Mouse (Mus musculus) kidney, postnatal 36 days (tissue): Measurements from ENCODE around the gene Trim41.
A peak's percentile ranks its signal among the peaks of the same experiment; 100 is the strongest.
"Not testable (repeated sequence)": the region's sequence is repeated elsewhere in the genome, so short reads cannot be mapped to it uniquely, and the experiment has no call there.

Experiments used
- DNase-seq, 2 experiments: peaks; one replicate each; pipeline ENCODE4 v3.0.0; 2021 to 2022; ENCODE audit warnings: mixed read lengths in 2 of 2

Trim41 gene

DNA sequence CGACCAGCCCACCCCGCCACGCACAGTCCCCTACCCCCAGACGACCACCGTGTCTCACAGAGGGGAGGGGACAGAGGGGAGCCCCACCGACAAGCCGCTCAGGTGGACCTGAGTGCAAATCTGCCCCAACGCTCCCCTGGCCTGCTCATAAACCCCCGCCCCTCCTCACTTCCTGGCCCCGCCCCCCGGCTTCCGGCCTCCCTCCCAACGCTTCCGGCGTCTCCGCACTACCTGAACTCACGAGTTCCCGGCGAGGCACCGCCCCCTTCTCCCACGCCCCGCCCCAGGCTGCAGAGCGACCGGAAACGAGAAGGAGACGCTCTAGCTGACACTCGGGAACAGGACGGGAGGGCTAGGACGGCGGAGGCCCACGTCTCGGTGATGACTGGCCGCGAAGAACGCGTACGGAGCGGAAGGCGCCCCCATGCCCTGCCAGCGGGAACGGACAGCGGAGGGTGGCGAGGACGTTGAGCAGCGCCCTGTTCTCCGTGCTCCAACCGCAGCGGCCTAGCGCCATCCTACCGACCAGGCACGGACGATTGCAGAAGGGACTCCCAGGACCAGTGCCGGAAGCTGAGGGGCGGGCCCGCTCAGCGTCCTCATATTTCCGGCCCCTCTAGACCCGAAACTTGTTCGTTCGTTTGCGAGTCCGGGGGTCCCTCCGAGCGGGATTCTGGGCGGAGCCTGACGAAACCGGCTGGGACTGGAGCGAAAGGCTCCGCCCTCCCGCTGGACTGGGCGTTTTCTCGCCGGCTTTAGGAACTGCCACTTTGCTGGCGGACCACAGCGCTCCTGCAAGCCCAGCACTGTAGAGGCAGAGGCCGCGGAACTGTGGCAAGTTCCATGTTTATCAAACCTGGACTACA is at the start of gene Trim41:
TSS of gene Trim41 (minus strand) at position 554 of the 866 bp plus-strand sequence.
- DNase-seq, result peak; percentile 99 to 100

DNA sequence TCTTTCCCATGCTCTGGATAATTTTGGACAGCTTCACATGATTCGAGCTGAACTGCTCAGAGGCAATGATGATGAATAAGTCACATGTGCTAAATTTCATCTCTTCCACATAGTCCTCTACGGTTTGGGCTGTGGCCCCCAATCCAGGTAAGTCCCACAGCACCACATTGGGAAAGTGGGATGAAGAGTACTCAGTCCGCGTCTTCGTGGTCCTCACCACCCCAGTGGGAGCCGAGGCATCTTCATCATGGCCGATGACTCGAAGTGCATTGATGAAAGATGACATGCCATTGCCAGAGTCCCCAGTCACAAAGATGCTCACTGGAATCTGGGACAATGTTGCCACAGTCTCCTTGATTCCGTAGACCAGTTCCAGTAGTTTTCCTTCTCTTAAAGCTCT is 49.3 kb upstream of the Trim41 start:
- DNase-seq, result no peak

DNA sequence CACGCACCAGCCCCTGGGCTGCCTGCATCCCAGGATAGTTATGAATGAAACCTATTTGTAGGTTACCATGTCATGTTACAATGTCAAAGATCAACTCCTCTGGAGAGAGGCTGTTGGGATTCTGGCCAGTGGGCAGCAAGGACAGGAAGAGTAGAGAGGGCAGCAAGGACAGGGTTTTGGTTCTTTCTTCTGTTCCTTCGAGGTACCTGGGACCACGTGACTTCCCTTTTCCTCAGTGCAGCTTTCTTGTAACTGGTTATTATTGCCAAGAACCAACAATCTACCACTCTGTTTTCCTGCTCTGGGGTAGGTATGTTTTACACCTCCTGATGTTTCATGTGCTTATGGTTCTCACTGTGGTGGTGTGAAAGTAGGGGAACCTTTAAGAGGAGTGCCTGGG is 46.7 kb upstream of the Trim41 start:
- DNase-seq, result no peak

DNA sequence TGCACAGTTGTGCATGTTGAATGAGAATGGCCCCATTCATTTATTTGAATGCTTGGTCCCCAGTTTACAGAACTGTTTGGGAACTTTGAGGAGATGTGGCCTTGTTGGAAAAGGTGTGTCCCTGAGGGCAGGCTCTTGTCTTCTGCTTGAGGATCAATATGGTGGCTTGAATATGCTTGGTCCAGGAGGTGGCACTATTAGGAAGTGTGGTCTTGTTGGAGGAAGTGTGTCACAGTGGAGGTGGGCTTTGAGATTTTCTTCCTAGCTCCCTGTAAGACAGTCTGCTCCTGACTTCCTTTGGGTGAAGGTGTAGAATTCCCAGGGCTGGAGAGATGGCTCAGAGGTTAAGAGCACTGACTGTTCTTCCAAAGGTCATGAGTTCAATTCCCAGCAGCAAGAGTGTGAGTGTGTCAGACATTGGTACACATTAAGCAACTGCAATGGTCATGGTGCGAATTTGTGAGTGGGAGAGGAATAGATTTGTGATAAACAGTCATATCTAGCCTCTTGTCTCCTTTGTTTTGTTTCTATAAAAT is 45.7 kb upstream of the Trim41 start:
- no peak for DNase-seq

DNA sequence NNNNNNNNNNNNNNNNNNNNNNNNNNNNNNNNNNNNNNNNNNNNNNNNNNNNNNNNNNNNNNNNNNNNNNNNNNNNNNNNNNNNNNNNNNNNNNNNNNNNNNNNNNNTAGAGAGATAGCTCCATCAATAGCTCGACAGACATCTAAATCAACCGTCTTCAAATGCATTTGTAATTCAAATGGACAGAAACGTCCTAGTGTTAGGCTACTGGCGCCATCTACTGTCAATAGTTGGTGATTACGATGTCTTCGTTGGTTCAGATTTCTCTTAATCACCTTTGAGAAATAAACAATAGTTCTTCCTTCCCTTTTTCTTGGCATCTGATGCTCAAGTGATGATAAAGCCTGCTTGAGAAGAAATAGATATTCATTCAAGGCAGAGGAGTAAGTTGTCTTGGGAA is 41.9 kb upstream of the Trim41 start:
- DNase-seq, result peak; percentile 73 to 80

DNA sequence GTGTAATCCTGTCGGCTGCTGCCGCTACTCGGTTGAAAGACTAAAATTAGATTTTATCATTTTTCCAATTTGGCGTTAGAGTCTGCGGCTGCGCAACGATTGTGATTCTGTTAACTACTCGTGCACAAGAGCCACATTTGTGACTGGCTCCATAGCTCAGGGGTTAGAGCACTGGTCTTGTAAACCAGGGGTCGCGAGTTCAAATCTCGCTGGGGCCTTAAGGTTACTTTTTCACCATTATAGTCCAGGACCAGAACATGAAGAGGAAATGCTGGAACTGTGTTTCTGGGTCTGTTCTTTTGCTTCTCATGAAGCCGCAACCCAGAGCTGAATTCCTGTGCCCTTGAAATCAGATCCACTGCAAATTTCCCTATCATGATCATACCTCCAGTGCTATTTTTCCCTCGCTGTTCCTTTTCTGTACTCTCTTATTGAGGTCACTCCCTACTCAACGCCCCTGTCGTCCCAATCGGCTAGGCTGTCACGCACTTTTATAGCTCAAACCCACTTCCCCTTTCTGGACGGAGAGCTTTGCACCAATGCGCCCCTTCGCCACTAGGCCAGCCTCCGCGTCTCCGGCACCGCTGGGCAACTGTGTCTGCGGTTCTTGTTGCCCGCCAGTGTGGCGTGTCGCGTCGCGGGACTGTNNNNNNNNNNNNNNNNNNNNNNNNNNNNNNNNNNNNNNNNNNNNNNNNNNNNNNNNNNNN is 36.5 kb upstream of the Trim41 start:
- peak; percentile 89 for DNase-seq

DNA sequence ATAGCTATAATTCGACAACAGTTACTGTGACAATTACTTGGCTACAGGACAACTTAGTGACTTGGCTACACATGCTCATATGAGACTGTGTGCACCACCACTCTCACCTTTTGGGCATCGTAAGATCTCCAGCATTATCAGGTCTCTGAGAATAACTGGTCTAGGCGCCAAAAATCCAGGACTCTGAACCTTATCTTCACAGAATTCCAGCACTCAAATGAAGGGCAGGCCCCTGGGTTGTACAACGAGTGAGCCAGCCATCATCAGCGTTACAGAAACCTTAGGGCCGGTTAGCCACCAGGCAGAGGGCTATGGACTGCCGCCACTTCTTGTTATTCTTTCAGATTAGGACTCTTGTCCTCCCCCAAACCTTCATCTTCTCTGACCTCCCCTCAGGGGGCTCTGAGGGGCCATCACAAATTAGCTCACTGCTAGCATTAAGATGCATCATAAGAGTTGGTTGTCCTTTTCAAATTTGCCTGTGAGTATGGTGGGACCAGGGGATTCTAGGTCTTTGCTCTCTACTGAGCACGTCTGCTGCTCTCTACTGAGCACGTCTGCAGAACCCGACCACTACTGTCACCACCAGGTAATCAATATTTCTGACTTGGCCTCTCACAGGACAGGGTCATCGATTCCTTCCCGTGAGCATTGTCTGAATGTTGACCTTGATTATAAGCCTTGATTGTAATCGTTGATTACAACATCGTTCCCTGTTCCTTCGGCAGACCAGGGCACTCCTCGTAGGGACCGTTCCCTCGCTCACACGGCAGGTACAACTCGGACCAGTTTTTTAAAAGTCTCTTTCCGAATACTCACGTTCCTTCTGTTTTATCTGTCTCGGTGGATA is 35.7 kb upstream of the Trim41 start:
- no peak for DNase-seq

DNA sequence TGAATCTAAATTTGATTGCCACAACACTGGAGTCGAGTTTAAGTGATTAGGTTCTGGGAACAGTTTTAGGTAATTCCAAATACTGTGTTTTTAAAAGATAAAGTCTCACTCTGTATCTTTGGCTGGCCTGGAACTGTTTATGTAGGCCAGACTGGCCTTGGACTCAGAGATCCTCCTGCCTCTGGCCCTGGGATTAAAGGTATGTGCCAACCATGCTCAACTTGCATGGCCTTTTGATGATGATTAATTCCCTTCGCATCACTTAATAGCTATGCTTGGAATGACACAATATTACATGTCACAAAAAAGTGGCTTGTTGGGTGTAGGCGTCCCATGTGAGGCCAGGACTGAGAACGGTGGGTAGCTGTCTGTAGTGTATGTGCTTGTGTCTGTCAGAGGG is 35.0 kb upstream of the Trim41 start:
- no peak for DNase-seq

DNA sequence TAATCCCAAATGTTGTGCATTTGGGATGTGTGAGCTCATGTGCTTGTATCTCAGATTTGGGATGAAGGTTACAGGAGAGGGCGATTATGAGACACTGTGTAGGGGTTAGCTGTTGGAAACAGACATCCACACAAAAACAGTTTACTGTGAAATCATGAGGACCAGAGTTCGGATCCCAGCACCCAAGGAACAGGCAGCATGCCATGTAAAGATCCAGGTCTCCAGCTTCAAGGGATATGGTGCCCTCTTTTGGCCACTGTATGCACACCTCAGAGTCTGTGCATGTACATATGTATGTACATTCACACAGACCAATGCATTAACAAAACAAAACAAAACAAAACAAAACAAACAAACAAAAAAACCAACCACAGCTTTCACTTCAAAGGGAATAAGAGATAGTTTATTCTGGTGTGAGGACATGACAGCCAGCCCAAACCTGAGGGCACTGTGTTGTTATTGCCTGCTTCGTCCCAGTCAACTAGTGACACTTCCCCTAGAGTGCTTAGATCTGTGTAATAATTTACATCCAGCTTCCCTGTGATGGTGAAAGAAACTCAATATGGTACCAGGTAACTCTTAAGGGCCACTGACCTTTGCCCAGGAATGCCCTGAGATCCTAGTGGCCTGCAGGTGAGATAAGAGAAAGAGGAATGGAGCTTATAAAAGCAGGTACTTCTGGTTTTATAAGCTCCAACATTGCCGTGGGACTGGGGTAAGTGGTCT is 34.3 kb upstream of the Trim41 start:
- peak in 1 of 2 experiments; percentile 44 for DNase-seq

DNA sequence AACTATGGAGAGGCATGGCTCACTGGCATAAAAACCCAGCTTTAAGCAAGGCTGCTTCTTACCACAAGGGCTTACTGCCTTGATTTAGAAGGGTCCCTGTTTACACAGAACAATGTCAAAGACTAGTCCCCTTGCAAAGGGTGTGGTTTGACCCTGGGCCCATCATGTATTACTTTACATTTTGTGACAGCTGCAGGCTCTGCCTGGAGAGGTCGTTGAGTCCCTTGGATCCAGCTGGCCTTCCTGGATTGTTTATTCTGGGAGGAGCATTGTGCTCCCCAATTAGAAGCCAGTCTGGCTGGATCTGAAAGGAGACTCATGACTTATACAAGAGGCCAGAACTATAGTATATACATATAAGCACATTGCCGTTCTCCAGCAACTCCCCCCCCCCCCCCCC is 33.1 kb upstream of the Trim41 start:
- no peak for DNase-seq

DNA sequence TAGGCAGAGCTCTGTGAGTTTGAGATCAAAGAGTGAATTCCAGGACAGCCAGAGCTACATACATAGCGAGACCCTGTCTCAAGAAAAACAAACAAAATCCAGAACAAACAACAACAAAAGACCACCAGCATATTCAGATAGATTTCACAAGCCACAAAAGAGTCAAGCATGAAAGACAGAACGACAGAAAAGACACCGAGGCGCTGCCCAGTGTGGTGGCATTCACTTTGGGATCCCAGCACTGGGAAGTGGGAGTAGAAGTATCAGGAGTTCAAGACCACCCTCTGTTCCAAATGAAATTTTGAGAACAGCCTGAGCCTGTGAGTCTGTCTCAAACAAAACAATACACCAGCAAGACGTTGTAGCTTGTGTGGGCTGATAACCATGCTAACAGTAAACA is 29.7 kb upstream of the Trim41 start:
- no peak for DNase-seq

DNA sequence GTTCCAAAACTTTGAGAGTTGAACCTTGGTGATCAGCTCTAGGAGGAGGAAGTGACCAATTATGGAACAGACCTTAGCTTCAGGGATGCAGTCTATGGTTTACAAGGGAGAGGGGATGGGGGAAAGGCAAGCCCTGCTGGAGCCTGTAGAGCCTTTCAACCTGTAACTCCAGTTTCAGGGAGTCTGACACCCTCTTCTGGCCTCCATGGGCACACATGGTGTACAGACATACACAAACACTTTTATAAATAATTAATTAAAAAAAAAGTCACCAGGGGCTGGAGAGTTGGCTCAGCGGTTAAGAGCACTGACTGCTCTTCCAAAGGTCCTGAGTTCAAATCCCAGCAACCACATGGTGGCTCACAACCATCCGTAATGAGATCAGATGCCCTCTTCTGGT is 29.2 kb upstream of the Trim41 start:
- DNase-seq, result not testable (repeated sequence)

DNA sequence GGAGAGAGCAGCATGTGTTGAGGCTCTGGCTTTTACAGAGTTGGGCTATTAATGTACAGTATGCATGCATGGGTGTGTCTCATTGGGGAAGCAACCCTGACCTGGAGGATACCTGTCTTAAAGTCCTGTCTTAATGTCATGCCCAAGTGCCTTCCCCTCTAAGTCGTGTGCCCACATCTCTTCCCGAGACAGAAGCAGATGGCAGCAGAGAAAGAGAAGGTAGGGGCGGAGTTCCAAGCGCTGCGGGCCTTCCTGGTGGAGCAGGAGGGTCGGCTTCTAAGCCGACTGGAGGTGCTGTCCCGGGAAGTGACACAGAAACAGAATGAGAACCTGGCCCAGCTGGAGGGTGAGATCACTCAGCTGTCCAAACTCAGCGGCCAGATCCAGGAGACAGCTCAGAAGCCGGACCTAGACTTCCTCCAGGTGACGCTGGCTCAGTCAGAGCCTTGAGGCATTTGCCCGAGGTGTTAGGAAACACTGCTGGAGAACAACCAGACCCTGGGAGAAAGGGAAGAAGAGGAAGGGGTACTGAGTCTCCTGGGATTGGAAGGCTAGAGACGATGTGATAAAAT is 28.2 kb upstream of the Trim41 start:
- no peak for DNase-seq

DNA sequence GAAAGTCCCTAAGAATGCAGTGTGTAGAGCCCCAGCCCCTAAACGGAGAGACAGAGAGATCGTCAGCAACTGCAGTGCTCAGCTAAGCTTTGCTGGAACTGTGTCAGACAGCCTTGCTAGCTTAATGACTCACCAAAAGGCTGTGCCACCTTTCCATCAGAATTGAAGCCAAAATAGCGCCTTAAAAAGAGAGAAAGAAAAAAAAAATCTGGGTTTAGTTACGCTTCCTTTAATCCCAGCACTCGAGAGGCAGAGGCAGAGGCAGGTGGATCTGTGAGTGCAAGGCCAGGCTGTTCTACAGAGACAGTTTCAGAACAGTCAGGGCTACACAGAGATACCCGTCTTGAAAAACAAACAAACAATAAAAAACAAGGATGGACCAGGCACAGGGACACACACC is 27.2 kb upstream of the Trim41 start:
- DNase-seq, result peak; percentile 64 to 76

DNA sequence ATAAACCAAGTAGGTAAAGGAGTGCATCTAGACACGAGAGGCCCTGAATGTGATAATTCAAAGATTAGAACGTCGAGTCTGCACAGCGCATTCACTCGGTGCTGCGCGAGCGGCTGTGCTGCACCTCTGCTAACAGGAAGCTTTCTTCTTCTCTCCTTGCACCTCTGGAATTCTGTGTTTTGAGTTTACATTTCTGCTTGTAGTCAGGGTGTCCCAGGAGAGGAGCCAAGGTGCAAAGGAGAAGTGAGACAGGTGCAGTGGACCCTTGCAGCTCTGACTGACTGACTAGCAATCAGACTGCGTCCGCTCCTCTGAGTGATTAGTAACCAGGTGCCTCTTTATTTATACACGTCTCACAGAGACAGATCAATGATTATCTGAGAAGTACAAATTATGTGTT is 26.0 kb upstream of the Trim41 start:
- DNase-seq, result peak; percentile 72 to 88

DNA sequence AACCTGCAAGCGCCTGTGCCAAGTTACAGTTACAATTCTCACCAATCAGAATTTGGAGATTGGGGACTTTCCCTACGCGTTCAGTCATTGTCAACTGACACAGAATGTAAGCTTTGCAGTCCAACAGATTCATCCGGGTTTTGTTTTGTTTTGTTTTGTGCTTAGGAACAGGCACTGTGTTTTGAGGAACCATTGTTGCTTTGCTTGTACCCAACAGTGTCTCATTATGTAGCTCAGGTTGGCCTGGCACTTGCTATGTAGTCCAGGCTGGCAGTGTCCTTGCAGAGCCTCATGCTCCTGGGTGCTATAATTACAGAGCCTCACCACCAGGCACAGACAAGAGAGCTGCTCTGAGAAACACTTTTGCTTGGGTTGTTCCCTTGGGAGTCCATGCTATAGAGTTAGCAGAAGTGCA is 25.2 kb upstream of the Trim41 start:
- DNase-seq, result no peak

DNA sequence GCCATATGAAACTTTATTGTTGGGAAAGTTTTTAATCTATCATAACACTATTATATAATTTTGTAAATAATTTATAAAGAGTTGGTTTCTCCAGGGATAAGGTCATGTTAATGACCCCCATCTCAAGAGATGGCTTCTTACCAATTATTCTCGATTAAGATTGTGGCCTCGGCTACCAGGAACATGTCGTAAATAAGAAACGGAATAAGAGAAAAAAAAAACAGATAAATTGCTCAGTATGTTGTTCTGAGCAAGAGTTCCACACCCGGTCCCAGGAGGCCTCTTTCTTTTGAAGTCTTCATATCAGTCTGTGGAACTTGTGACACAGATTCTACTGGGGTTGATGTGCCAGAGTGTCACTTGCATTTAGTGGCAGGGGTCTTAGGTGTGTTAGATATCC is 24.1 kb upstream of the Trim41 start:
- DNase-seq, result peak in 1 of 2 experiments; percentile 59

DNA sequence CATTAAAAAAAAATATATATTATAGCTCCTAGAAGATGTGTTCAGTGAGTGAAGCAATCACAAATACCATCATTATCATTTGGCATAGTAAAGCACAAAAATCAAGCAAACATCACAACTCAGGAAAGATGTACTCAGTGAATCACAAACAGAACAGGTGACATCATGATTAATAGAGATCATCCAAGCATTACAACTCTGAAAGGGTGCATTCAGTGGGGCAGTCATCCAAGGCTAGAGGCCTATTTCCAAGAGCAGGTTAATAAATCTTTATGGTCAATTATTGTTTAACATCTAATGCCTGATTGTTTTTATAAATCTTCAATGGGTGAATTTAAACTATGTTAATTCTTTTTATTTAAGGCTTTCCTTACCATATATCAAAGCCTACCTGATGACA is 23.7 kb upstream of the Trim41 start:
- peak; percentile 64 to 82 for DNase-seq

DNA sequence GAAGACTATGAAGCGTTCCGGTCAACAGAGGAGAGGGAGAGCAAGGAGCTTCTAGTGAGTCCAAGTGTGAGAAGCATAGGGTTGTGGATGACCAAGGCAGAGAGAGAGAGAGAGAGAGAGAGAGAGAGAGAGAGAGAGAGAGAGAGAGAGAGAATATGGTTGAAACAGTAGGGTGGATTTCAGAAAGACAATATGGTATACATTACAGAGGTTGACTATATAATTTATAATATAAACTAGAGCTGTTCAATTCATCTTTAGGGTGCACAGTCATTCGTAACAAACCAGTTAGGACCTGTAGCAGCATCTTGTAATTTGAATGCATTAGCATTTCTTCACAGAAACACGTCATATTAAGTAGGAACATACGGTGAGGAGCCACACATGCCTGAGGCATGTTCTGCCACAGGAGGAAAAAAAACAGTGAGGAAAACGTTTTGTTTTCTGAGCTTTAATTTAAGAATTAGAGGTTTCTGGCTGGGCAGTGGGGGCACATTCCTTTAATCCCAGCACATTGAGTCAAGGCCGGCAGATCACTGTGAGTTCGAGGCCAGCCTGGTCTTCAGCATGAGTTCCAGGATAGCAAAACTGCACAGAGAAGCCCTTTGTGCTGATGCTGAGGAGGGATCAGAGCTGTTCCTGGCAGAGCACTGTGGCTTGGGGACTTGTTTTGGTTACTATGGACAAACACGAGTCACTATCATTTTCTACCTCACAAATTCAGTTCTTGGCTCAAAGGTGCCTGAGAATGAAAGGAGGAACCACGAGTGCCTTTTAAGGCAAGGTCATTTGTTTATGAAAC is 21.9 kb upstream of the Trim41 start:
- DNase-seq, result no peak

DNA sequence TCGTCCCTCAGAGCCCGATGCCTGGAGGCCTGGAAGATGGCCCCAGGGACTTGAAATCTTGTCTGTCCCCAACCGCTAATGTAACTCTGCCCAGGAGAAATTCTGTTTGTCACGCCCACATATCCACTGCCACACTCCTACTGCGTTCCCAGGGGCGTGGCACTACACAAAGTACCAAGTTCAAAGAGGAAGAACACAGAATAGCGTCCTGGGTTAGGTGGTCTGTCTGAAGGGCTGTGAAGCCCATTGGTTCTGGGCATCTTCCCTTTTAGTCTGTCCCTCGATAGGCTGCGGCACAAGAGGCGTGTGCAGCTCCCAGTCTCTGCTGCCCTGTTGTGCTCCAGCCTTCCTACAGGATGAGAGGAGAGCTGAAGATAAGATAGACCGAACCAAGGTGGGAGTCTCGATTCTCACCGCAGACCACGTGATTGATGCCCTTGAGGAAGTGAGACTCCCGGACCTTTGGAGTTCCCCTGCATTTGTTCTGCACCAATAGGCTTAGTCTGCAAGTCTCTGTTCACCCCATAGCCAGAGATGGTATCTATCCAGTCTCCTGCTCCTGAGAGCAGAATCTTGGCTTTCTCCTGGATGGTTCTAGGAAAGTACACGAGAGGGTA is 21.1 kb upstream of the Trim41 start:
- DNase-seq, result peak; percentile 62 to 69
